Mouse (Mus musculus) embryonic stem cell, embryonic (primary cell): Measurements from ENCODE around the gene Cnga1.

ENCODE experiments used
- CTCF ChIA-PET, 4 experiments: fragments of 300-600 bp in 2 of 4; fragments of 350-600 bp in 2 of 4; sonication (Branson Sonifier 250); formaldehyde crosslinking; loops; one replicate each; lab custom pipeline; 2022; ENCODE audit warnings: inconsistent platforms in 2 of 4; lab: Charles Lee
- POLR2A ChIA-PET, 4 experiments: fragments of 300-600 bp in 2 of 4; fragments of 350-600 bp in 2 of 4; sonication (Branson Sonifier 250); formaldehyde crosslinking; loops; one replicate each; lab custom pipeline; 2022; ENCODE audit warnings: antibody characterized with exemption in 4 of 4, inconsistent platforms in 1 of 4; lab: Charles Lee

The Cnga1 gene

GRCm38 (mm10) chr5:72644175-72644574 is at the start of gene Cnga1:
TSS of gene Cnga1 (minus strand) at chr5:72644275.
- CTCF ChIA-PET: interaction anchor here in 2 of 4 experiments (1.2 to 1.7 kb wide), 2 partner anchors 18 to 43 kb away, joined by 4 to 5 read pairs; no protein-coding TSS in a partner anchor
- POLR2A ChIA-PET: interaction anchor here in 1 of 4 experiments (0.5 kb wide), 1 partner anchor 158 kb away, joined by 3 read pairs; no protein-coding TSS in a partner anchor

- ChIA-PET CTCF (no interaction called here), POLR2A (no interaction called here)
Measured at GRCm38 (mm10) chr5:72690516-72690915, 46.4 kb upstream of the Cnga1 start.

GRCm38 (mm10) chr5:72689556-72689955 is 45.5 kb upstream of the Cnga1 start:
- ChIA-PET CTCF (no interaction called here), POLR2A (no interaction called here)

- ChIA-PET CTCF (interaction anchor here in 3 of 4 experiments (0.5 to 2.7 kb wide), 3 partner anchors 16 to 225 kb away, joined by 6 to 9 read pairs (median 6); no protein-coding TSS in a partner anchor), POLR2A (interaction anchor here in 1 of 4 experiments (1.5 kb wide), 1 partner anchor 217 kb away, joined by 3 read pairs; no protein-coding TSS in a partner anchor)
Measured at GRCm38 (mm10) chr5:72681451-72681850, 37.4 kb upstream of the Cnga1 start.

GRCm38 (mm10) chr5:72674994-72675542 is 31.0 kb upstream of the Cnga1 start:
- ChIA-PET CTCF (interaction anchor here in 1 of 4 experiments (0.6 kb wide), 1 partner anchor 187 kb away, joined by 3 read pairs; no protein-coding TSS in a partner anchor), POLR2A (no interaction called here)

- ChIA-PET POLR2A (no interaction called here), CTCF (no interaction called here)
Measured at GRCm38 (mm10) chr5:72671017-72671699, 27.1 kb upstream of the Cnga1 start.

GRCm38 (mm10) chr5:72668351-72668750 is 24.3 kb upstream of the Cnga1 start:
- POLR2A ChIA-PET: no interaction called here
- CTCF ChIA-PET: no interaction called here

GRCm38 (mm10) chr5:72666428-72666827 is 22.4 kb upstream of the Cnga1 start:
- POLR2A ChIA-PET: no interaction called here

GRCm38 (mm10) chr5:72665281-72665680 is 21.2 kb upstream of the Cnga1 start:
- ChIA-PET POLR2A (interaction anchor here (0.6 to 1.2 kb wide), 4 partner anchors 41 to 434 kb away, joined by 3 read pairs; no protein-coding TSS in a partner anchor), CTCF (interaction anchor here (0.5 to 2.9 kb wide), 17 partner anchors 9 to 717 kb away, joined by 3 to 14 read pairs (median 3); partner anchors contain the start of gene Nipal1 (in 1 of the 4))

More at GRCm38 (mm10) chr5:72666428-72666827, 22.4 kb upstream of the Cnga1 start:
- CTCF ChIA-PET: interaction anchor here in 2 of 4 experiments (1.1 to 2.9 kb wide), 4 partner anchors 10 to 65 kb away, joined by 3 to 9 read pairs (median 7); no protein-coding TSS in a partner anchor

- CTCF ChIA-PET: interaction anchor here (0.5 to 2.9 kb wide), 19 partner anchors 9 to 718 kb away, joined by 3 to 14 read pairs (median 3); partner anchors contain the start of gene Nipal1 (in 2 of the 4)
Measured at GRCm38 (mm10) chr5:72664854-72665253, 20.8 kb upstream of the Cnga1 start.

GRCm38 (mm10) chr5:72664126-72664525 is 20.1 kb upstream of the Cnga1 start:
- POLR2A ChIA-PET: interaction anchor here in 2 of 4 experiments (0.6 to 1.2 kb wide), 2 partner anchors 40 to 776 kb away, joined by 3 read pairs; no protein-coding TSS in a partner anchor
- CTCF ChIA-PET: interaction anchor here in 3 of 4 experiments (0.6 to 2.9 kb wide), 7 partner anchors 16 to 372 kb away, joined by 3 to 14 read pairs (median 6); partner anchors contain the start of gene Nipal1 (in 2 of the 3)

More at GRCm38 (mm10) chr5:72664854-72665253, 20.8 kb upstream of the Cnga1 start:
- POLR2A ChIA-PET: interaction anchor here in 3 of 4 experiments (0.6 to 1.2 kb wide), 3 partner anchors 41 to 776 kb away, joined by 3 read pairs; no protein-coding TSS in a partner anchor

- ChIA-PET CTCF (interaction anchor here in 1 of 4 experiments (0.6 kb wide), 1 partner anchor 17 kb away, joined by 3 read pairs; no protein-coding TSS in a partner anchor), POLR2A (interaction anchor here in 1 of 4 experiments (0.7 kb wide), 1 partner anchor 324 kb away, joined by 4 read pairs; no protein-coding TSS in a partner anchor)
Measured at GRCm38 (mm10) chr5:72661051-72661781, 17.1 kb upstream of the Cnga1 start.

- ChIA-PET POLR2A (interaction anchor here in 1 of 4 experiments (0.6 kb wide), 1 partner anchor 242 kb away, joined by 3 read pairs; no protein-coding TSS in a partner anchor), CTCF (no interaction called here)
Measured at GRCm38 (mm10) chr5:72658375-72658774, 14.3 kb upstream of the Cnga1 start.

GRCm38 (mm10) chr5:72656270-72656791 is 12.3 kb upstream of the Cnga1 start:
- ChIA-PET POLR2A (no interaction called here), CTCF (interaction anchor here in 2 of 4 experiments (1.6 to 1.7 kb wide), 2 partner anchors 9 kb away, joined by 4 to 5 read pairs; no protein-coding TSS in a partner anchor)

GRCm38 (mm10) chr5:72653068-72653674 is 9.1 kb upstream of the Cnga1 start:
- POLR2A ChIA-PET: interaction anchor here in 1 of 4 experiments (0.9 kb wide), 1 partner anchor 20 kb away, joined by 3 read pairs; no protein-coding TSS in a partner anchor

GRCm38 (mm10) chr5:72648987-72649735 is 5.1 kb upstream of the Cnga1 start:
- ChIA-PET CTCF (interaction anchor here in 2 of 4 experiments (0.6 to 3.0 kb wide), 4 partner anchors 16 to 299 kb away, joined by 3 to 16 read pairs (median 8); no protein-coding TSS in a partner anchor), POLR2A (no interaction called here)

More at GRCm38 (mm10) chr5:72653068-72653674, 9.1 kb upstream of the Cnga1 start:
- CTCF ChIA-PET: interaction anchor here in 3 of 4 experiments (0.6 to 1.9 kb wide), 5 partner anchors 12 to 57 kb away, joined by 3 to 6 read pairs (median 3); no protein-coding TSS in a partner anchor
